9 mouse cellular contexts compared by ENCODE assay signal in the genomic region with DNA sequence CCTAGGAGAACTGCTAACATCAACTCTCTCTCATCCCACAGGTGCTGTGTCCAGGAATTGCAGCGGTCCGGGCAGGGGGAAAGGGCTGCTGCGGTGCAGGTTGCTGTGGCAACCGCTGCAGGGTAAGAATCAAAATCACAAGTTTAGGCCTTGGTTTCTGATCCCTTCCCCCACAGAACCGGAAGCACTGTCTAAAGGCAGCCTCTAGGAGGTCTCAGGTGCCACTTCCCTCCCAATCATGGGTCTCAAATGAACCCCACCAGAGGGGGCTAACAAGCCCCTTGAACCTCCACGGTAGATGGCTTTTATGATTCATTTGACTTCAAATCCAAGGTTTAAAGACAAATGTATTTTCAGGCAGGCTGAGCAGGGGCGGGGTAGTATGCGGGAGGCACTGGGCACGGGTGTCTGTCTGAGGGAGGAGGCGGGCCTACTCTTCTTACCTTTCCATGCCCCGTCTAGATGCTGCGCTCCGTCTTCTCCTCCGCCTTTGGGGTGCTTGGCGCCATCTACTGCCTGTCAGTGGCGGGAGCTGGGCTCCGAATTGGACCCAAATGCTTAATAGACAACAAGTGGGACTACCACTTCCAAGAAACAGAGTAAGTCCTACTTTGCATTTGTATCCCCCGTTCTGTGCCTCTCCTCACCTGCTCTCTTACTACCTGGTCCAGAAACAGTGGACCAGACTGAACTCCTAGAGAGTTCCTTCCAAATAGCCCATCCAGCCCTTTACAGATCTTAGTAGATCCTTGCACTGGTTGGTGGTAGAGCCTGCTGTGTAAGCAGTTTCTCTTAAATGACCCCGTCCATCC. TPM values are rescaled to one million over a fixed set of nuclear protein-coding genes. Genes with fewer than 3 reads are reported as not detected.
DNase-seq lines count a peak whose midpoint lies in the region; ATAC-seq and TF ChIP-seq lines count a peak whose summit lies in the region.
"Had no signal": no experiment of that assay in that cellular context is flagged by ENCODE, and none has a peak within 500 bp of the region (broad histone marks: within the 10 kb centered on the region; RNA-seq: fewer than 3 reads in every experiment).

No protein-coding gene starts in this region.

- no peak overlapping the region for H3K9ac ChIP-seq in neural tube, embryonic 13.5 days
- H3K9ac ChIP-seq: liver, embryonic 13.5 days had no signal

- ATAC-seq in neural tube, embryonic 13.5 days (ENCODE audit: low read depth): peak; percentile 84; the same call in 1 of the 2 replicates

- H3K27ac ChIP-seq in neural tube, embryonic 13.5 days (replicated peaks): no peak overlapping the region
- H3K27ac ChIP-seq: liver, embryonic 13.5 days had no signal

- peaks cover 2% of the 10 kb centered on the region; the same call in 1 of the 2 replicates for H3K4me1 ChIP-seq in lung, adult 2 months (ENCODE audit: control insufficient read depth, insufficient read depth, low read length)
- peaks cover 6% of the 10 kb centered on the region; the same call in 1 of the 2 replicates for H3K4me1 ChIP-seq in neural tube, embryonic 13.5 days (replicated peaks)

- WGBS in lung, adult 2 months: 9% methylated on average over 19 of the region's 19 CpGs
- WGBS in neural tube, embryonic 13.5 days: 10% methylated on average over 19 of the region's 19 CpGs

- H3K4me3 ChIP-seq in lung, adult 2 months (replicated peaks; ENCODE audit: extremely low read depth, low read depth, low read length): no peak overlapping the region
- H3K4me3 ChIP-seq in neural tube, embryonic 13.5 days: no peak overlapping the region
- H3K4me3 ChIP-seq: liver, embryonic 13.5 days had no signal

- peak; percentile 37 for DNase-seq in ovary, postnatal 36 days (ENCODE audit: low spot score)
- no peak for DNase-seq in ovary, postnatal 14 days (ENCODE audit: low spot score)
- DNase-seq in cerebellum, adult 8-10 months: peak; percentile 38
- DNase-seq in forelimb bud, embryonic 11.5 days (ENCODE audit: low read depth, low spot score): peak; percentile 46
- peak; percentile 52 for DNase-seq in kidney, adult 18-20 months
- no peak for DNase-seq in lung, adult 2 months
- DNase-seq in thymus, postnatal 14 days: peak; percentile 72
- DNase-seq: liver, embryonic 13.5 days had no signal

- peak; percentile 65 for TF ChIP-seq CTCF in lung, adult 2 months (IDR thresholded peaks at IDR 0.05; ENCODE audit: insufficient read depth, low read length)

- H3K9me3 ChIP-seq in neural tube, embryonic 13.5 days: no peaks in the 10 kb centered on the region
- H3K9me3 ChIP-seq: liver, embryonic 13.5 days had no signal

- peak overlapping the region; percentile 22 for H3K4me2 ChIP-seq in neural tube, embryonic 13.5 days
- H3K4me2 ChIP-seq: liver, embryonic 13.5 days had no signal

- H3K27me3 ChIP-seq in neural tube, embryonic 13.5 days: 0 out of 2 replicates have a peak, but pooled peaks cover 5% of the 10 kb centered on the region

- TF ChIP-seq POLR2A in lung, adult 2 months (IDR thresholded peaks at IDR 0.05; ENCODE audit: borderline replicate concordance, extremely low read depth, low read depth, low read length): no peak

- no peaks in the 10 kb centered on the region for H3K36me3 ChIP-seq in neural tube, embryonic 13.5 days
- H3K36me3 ChIP-seq: liver, embryonic 13.5 days had no signal

RNA-seq across cellular contexts. Expression of a gene that starts 4.5 kb away (rescaled TPM):
- 0.20 and 0.26 TPM in 2 replicates for polyA plus RNA-seq in lung, adult 2 months (2012; rRNA removed)
- 0.31 TPM in 1 of 2 replicates, not detected in the other for polyA plus RNA-seq in neural tube, embryonic 13.5 days (2015; fragmentation: Nextera tagmentation; extraction: Ambion mirVana)

RNA-seq across cellular contexts. Expression of a gene that starts 4.9 kb away (rescaled TPM):
- polyA plus RNA-seq in lung, adult 2 months (2012; rRNA removed): 0.50 and 1.00 TPM in 2 replicates
- polyA plus RNA-seq in neural tube, embryonic 13.5 days (2015; fragmentation: Nextera tagmentation; extraction: Ambion mirVana): 0.52 and 1.8 TPM in 2 replicates

RNA-seq across cellular contexts. Expression of a gene that starts 9.0 kb away (rescaled TPM):
- 0.12 and 0.34 TPM in 2 replicates for polyA plus RNA-seq in lung, adult 2 months (2012; rRNA removed)
- 0.42 and 0.52 TPM in 2 replicates for polyA plus RNA-seq in neural tube, embryonic 13.5 days (2015; fragmentation: Nextera tagmentation; extraction: Ambion mirVana)

RNA-seq across cellular contexts. Expression of a gene that starts 15.2 kb away (rescaled TPM):
- polyA plus RNA-seq in lung, adult 2 months (2012; rRNA removed): 202 and 264 TPM in 2 replicates
- polyA plus RNA-seq in neural tube, embryonic 13.5 days (2015; fragmentation: Nextera tagmentation; extraction: Ambion mirVana): 814 and 884 TPM in 2 replicates

RNA-seq across cellular contexts. Expression of a gene that starts 22.8 kb away (rescaled TPM):
- polyA plus RNA-seq in lung, adult 2 months (2012; rRNA removed): not detected in 2 replicates
- polyA plus RNA-seq in neural tube, embryonic 13.5 days (2015; fragmentation: Nextera tagmentation; extraction: Ambion mirVana): not detected in 2 replicates
- polyA plus RNA-seq: liver, embryonic 13.5 days had no signal

Comparison
In these comparisons a context has a peak if more than half of its experiments do, and no peak if none do; other contexts are left out.
1. DNase-seq: peak in ovary, postnatal 36 days (single experiment), cerebellum, adult 8-10 months (single experiment), forelimb bud, embryonic 11.5 days (single experiment), kidney, adult 18-20 months (single experiment) and thymus, postnatal 14 days (single experiment); none in ovary, postnatal 14 days (single experiment) and lung, adult 2 months (single experiment).